Mouse (Mus musculus) MEL-GATA-1-ER (cell line): ENCODE measurements around the gene Endov.

Experiments
- DNase-seq: peaks from one replicate; pipeline ENCODE4 v3.0.0-alpha.2; 2012; ENCODE audit warnings: low read depth; ENCODE audit errors: extremely low read depth

Endov gene

GRCm38 (mm10) chr11:119490861-119491689 is at the start of gene Endov:
TSS of gene Endov (plus strand) at chr11:119491347.
- DNase-seq = peak; percentile 77

DNA sequence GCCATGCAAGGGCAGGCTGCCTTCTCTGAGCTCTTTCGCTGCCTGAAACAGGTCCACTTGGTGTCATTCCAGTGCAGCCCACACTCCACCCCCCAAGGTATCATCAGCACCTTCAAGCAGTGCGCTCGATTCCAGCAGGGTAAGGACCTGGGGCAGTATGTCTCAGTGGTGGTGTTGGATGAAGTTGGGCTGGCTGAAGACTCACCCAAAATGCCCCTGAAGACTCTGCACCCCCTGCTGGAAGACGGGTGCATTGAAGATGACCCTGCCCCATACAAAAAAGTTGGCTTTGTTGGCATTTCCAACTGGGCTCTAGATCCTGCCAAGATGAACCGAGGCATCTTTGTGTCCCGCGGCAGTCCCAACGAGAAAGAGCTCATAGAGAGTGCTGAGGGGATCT is 48.9 kb upstream of the Endov start:
- DNase-seq = no peak

DNA sequence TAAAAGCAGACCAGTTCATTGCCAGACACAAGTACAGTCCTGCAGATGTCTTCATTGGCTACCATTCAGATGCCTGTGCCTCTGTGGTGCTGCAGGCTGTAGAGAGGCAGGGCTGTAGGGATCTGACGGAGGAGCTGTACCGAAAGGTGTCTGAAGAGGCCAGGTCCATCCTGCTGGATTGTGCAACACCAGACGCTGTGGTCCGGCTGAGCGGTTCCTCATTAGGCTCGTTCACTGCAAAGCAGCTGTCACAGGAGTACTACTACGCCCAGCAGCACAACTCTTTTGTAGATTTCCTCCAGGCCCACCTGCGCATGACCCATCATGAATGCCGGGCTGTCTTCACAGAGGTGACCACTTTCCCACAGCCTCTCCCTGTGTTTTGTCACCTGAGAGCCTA is 47.7 kb upstream of the Endov start:
- DNase-seq = no peak

DNA sequence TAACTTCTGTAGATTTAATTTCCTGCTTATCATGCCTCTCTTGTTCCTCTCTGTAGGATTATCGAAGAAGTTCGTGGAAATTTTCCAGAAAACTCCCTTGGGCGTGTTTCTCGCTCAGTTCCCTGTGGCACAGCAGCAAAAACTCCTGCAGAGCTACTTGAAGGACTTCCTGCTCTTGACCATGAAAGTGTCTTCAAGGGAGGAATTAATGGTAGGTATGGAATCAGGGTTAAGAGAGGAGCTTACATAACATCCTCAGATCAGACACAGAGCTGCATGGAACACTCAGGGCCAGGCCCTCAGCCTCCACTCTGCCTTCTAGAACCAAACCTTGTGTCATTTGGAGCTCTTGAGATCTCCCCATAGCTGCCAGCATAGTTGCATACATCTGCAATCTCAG is 35.0 kb upstream of the Endov start:
- DNase-seq = no peak

GRCm38 (mm10) chr11:119477876-119478275 is 13.3 kb upstream of the Endov start:
- DNase-seq = no peak

DNA sequence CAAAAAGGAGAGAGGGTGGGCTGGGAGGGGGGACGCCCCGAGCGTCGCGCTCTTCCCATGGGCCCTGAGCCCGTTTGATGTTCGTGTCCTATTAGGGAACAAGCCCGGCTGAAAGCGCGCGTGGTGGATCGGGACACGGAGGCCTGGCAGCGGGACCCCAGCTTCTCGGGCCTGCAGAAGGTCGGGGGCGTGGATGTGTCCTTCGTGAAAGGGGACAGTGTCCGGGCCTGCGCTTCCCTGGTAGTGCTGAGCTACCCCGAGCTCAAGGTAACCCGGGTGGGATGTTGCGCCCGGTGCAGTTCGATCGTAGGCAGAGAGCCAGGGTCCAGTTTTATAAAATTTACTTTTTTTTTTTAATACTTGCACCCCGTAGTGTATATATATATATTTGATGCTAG is 542 bp downstream of the Endov start:
- DNase-seq = no peak

- no peak for DNase-seq
Observed at GRCm38 (mm10) chr11:119492830-119493229, 1.7 kb downstream of the Endov start.

DNA sequence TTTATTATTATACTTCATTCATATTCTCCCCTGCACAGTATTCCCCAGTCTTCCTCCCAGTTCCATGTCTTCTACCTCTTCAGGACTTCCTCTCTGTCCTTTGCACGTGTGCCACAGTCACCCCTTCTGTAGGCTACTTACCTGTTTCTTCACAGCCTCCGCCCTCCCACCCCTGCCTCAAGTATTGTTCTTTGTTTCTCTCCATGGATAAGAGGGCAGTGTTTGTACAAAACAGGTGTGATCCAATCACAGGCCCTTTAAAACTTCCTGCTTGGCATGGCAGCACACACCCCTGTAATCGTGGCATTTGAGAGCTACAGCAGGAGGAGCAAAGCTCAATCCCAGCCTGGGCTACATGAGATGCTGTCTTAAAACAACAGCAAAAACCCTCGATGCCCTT is 2.4 kb downstream of the Endov start:
- no peak for DNase-seq

DNA sequence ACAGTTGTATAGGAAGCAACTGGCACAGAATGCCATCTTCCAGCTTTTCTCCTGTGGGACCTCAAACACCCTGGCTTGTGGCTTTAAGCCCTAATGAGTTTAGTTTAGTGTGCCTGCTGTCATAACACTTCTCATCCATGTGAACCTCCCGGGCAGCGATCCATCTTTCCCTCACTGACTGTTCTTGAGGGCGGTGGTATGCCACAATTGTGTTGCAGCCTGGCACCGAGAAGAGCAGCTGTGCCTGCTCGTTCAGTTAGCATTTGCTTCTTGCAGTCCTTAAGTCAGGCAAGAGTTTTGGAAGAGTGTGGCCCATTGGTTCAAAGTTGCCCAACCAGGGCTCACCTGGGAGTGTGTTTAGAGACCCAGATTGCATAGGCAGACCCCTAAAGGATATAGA is 5.0 kb downstream of the Endov start:
- DNase-seq = no peak

- DNase-seq = no peak
Observed at GRCm38 (mm10) chr11:119497451-119497850, 6.3 kb downstream of the Endov start.

GRCm38 (mm10) chr11:119499297-119499696 is 8.2 kb downstream of the Endov start:
- DNase-seq = no peak

- no peak for DNase-seq
Observed at GRCm38 (mm10) chr11:119500011-119500410, 8.9 kb downstream of the Endov start.

DNA sequence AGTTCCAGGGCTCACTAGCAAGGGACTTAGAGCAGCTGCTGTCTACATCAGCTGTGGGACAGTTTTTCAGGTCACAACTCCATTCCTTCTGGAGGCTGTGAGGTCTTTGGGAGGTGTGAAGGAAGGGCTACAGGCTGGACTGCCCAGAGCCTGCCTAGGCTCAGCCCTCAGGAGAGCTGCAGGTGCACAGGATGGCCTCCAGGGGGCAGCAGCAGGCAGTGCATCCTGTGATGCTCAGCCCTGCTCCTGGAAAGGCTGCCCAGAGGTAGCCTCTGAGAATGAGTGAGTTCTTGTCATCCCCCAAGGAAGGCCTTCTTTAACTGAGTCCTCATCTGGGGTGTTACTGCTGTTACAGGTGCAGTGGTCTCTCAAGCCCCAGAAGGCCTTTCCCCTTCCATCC is 12.5 kb downstream of the Endov start:
- no peak for DNase-seq

- DNase-seq = no peak
Observed at GRCm38 (mm10) chr11:119506386-119506785, 15.2 kb downstream of the Endov start.

GRCm38 (mm10) chr11:119507772-119508171 is 16.6 kb downstream of the Endov start:
- no peak for DNase-seq

DNA sequence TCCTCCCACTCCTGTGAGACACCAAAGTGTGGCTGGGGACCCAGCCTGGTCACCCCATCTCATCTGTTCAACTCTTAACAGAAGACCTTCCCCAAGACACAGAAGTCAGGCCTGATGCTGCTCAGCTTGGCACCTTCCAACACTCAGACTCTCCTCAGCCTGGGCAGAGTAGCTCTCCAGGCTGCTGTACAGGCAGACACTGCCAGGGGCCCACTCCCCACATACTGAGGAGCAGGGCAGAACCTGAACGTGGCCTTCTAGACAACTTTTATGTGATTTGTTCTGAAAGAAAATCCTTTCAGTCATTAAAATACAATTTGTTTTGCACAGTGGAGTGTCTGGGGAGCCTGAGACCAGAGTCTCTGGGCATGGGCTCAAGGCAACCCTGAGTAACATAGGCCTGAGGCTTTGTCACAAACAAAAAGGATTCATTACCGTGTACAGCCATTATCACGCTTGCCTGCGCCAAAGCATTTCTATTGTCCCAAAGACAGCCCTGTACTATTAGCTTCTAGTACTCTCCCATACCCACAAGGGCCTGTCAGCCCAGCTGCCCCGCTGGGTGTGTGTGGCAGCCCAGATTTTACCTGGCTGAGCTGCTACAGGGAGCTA is 18.1 kb downstream of the Endov start:
- DNase-seq = no peak

DNA sequence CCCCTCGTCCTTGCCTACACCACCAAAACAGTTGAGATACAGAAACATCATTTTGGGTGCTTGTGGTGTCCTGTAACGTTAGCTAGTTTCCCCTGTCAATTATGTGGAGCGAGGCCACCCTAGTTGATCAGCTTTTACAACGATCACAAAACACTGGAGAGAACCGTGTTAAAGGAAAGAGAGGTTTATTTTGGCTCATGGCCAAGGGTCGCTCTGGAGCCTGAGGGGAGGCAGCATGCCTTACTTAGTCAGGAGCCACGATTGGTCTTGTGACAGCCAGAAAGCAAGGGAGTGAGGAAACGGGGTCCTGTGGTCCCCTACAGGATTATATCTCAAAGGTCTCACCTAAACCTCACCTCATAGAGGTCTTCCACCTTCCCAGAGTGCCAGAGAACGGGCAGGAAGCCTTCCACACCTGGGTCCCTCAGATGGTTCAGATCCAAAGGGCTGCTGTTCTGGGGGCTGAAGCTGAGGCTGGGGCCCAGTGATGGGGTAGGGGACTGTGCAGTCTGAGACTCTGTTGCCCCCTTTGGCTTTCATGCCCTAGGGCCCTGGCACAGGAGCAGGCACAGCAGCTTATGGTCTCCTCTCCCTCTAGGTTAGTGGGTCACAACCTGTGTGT is 22.0 kb downstream of the Endov start:
- DNase-seq = no peak

DNA sequence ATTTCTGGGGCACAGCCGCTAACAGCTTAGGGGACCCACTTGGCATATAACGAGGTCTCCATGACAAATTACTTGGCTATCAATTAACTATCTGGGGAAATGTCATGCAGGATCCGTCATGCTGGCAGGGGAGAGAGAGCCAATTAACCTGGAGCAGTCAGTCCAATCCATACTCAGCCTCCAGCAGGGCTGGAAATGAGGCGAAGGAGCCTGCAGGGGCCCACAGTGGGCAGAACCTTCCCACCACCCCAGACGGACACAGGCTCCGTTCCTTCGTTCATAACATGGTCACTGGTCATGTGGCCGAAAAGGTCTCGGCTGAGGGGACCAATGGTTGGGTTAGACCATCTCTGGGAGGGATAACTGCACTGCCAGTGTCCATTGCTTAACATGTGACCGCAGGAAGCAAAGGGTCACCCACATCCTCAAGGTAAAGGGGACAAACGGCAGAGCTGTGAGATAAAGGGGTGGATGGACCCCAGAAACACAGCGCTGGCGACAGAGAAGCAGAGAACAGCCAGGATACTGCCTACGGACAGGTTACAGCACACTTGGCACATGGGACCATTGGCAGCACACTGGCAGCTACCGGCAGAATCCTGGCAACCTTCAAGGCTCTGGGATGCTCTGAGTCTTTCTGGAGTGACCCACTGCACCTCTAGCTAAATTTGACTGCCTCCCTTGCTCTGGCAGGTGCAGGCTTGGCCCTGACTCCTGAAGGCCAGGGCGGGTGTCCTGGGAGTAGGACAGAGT is 23.1 kb downstream of the Endov start:
- no peak for DNase-seq

GRCm38 (mm10) chr11:119514967-119515636 is 24.0 kb downstream of the Endov start:
- no peak for DNase-seq

DNA sequence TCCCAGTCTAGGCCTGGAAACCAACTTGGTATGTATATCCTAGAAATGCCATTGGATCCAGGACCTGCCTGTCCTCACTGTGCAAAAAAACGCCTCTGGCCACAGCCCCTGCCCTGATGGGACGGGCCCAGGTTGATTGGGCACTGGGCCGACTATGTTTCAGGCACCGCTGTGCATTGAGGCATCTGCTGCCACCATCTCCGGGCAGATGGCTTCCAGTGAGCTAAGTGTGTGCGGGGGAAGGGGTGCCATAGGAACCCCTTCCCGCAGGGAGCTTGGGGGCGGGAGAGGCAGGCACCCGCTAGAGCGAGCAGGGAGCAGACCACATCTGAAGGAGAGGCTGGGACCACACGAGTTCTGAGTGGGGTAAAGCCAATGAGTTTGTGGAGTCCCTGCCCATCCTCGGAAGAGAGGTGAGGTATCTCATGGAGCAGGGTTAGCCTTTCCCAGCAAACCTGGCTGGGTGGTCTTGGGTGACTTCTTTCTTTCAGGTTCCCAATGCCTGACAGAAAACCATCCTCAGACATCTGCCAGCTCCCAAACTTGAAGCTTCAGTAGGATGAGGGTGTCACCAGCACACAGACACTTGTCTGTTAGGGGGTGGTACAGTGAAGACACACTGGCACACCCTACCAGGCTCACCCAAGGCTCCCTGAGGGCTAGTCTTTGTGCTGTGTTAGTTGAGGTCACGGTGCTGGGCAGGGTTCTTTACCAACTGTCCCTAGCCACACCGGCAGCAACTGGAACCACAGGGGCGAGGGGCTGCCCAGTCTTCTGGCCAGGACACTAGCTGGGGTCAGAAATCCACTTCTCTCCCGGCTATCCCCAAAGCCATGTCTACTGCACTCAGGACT is 24.9 kb downstream of the Endov start:
- no peak for DNase-seq
